Mouse (Mus musculus) forebrain, embryonic 12.5 days (tissue): Measurements from ENCODE around the gene Ubxn6. TPM values are rescaled to one million over a fixed set of nuclear protein-coding genes. Genes with fewer than 3 reads are reported as not detected.

Experiments used
- ATAC-seq: fragments of 200-750 bp; cut with Nextera tagmentation; 2 replicates; pipeline ENCODE4 v1.8.0; 2017; ENCODE audit warnings: moderate TSS enrichment; ENCODE audit not compliant: low FRiP score
- H3K27ac ChIP-seq: fragments of 300-500 bp; sonication (generic); 2 replicates; pipeline ENCODE4 v1.5.1; 2016; ENCODE audit warnings: mild to moderate bottlenecking
- H3K27me3 ChIP-seq: fragments of 300-500 bp; sonication (generic); 2 replicates; pipeline ENCODE4 v1.6.1; 2016; ENCODE audit warnings: mild to moderate bottlenecking
- H3K36me3 ChIP-seq: fragments of 300-500 bp; sonication (generic); replicated peaks from 2 replicates; pipeline ENCODE4 v1.6.1; 2016; ENCODE audit warnings: mild to moderate bottlenecking
- H3K4me1 ChIP-seq: fragments of 300-500 bp; sonication (generic); 2 replicates; pipeline ENCODE4 v1.6.1; 2016
- H3K4me2 ChIP-seq: fragments of 300-500 bp; sonication (generic); 2 replicates; pipeline ENCODE4 v1.6.1; 2016; ENCODE audit warnings: mild to moderate bottlenecking, moderate library complexity
- H3K4me3 ChIP-seq: fragments of 300-500 bp; sonication (generic); replicated peaks from 2 replicates; pipeline ENCODE4 v1.5.1; 2016; ENCODE audit warnings: mild to moderate bottlenecking
- H3K9ac ChIP-seq: fragments of 300-500 bp; sonication (generic); 2 replicates; pipeline ENCODE4 v1.6.1; 2016; ENCODE audit warnings: mild to moderate bottlenecking
- H3K9me3 ChIP-seq: fragments of 300-500 bp; sonication (generic); 2 replicates; pipeline ENCODE4 v1.6.1; 2016
- WGBS: fragments of 180-500 bp; shearing (Covaris S2); methylation state at CpG from one replicate; pipeline ENCODE4 v1.1.7; 2016; 5-methylcytosine and 5-hydroxymethylcytosine counted together
- polyA plus RNA-seq: library from polyadenylated mRNA; unstranded; fragments of >200 nt; fragmentation: Nextera tagmentation; extraction: Ambion mirVana; gene quantifications from 2 replicates; pipeline ENCODE4 v1.2.1, GENCODE M21; 2016

Ubxn6 gene
- polyA plus RNA-seq, 1 experiment from 2014 or later: 49.7 TPM

DNA sequence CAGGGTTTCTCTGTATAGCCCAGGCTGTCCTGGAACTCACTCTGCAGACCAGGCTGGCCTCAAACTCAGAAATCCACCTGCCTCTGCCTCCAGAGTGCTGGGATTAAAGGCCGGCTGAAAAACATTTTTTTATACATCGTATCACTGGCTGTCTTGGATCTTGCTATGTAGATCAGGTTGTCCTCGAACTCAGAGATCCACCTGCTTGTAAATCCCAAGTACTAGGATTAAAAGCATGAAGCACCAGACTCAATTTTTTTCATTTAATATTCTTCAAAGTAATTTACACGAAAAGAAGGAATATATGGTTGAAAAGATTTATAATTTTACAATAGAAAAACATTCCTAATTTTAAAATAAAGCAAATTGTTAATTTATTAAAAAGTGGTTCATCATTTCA is 35.5 kb downstream of the Ubxn6 start:
- H3K27me3 ChIP-seq: no peaks in the 10 kb centered on the region
- H3K36me3 ChIP-seq: peaks cover 17% of the 10 kb centered on the region
- H3K4me1 ChIP-seq: peaks cover 29% of the 10 kb centered on the region
- H3K4me2 ChIP-seq: peak overlapping the region; percentile 83
- 78% methylated on average over 4 of the region's 4 CpGs for WGBS
- 0 out of 2 replicates have a peak overlapping the region, but pooled peaks have one; percentile 68 for H3K4me3 ChIP-seq
- H3K9ac ChIP-seq: no peak overlapping the region
- no peak overlapping the region for H3K27ac ChIP-seq
- ATAC-seq: no peak
- H3K9me3 ChIP-seq: no peaks in the 10 kb centered on the region

DNA sequence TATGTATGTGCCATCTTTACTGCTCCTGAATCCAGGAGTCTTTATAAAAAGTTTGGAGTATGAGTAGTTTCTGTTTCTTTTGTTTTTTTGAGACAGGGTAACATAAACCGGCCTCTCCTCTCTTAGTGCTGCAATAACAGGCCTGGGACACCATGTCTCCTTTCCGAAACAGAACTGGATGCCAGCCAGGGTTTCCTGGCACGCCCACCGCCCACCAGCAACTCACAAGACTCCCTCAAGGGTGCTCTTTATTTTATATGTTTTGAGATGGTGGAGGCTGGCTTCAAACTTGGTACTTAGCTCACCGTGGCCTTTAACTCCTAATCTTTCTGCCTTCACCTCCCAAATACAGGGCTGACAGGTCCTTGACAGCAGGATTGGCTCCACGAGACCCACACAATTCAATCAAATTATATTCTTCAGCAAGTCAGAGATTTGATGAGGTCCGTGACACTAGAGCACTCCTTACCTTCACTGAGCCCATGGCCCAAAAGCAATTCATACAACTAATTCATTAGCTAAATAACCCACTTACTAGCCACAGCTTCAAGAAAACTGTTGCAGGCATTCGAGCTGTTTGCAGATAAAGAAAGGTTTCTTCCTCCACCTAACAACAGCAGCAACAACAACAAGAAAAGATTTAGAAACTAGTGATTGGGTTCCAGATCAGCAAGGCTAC is 36.1 kb downstream of the Ubxn6 start:
- Histone ChIP-seq H3K9me3 (no peaks in the 10 kb centered on the region), H3K4me3 (no peak overlapping the region), H3K27me3 (no peaks in the 10 kb centered on the region), H3K9ac (no peak overlapping the region), H3K36me3 (peaks cover 17% of the 10 kb centered on the region), H3K4me2 (no peak overlapping the region), H3K27ac (no peak overlapping the region), H3K4me1 (peaks cover 33% of the 10 kb centered on the region)
- 87% methylated on average over 8 of the region's 8 CpGs for WGBS
- no peak for ATAC-seq

DNA sequence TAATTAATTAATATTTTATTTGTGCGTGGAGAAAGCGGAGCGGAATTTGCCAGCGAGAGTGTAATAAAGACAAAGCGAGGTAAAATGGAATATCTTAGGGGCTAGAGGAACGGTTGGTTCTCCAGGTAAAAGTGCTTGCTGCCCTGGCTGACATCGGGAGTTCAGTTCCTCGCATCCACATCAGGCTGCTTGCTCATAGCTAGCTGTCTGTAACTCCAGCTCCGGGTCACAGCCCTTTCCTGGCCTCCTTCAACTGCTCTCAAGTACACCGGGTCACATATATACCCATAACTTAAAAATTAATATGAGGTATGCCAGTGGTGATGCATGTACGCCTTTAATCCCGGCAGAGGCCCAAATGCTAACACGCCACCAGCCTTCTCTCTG is 37.9 kb downstream of the Ubxn6 start:
- peak; percentile 28 for ATAC-seq
- Histone ChIP-seq H3K27ac (no peak overlapping the region), H3K9ac (no peak overlapping the region), H3K4me1 (peaks cover 43% of the 10 kb centered on the region), H3K4me2 (peak overlapping the region; percentile 25; the same call in 1 of the 2 replicates), H3K36me3 (peaks cover 26% of the 10 kb centered on the region), H3K27me3 (no peaks in the 10 kb centered on the region), H3K4me3 (peak overlapping the region; percentile 83), H3K9me3 (no peaks in the 10 kb centered on the region)
- WGBS: 38% methylated on average over 13 of the region's 13 CpGs

- peaks cover 29% of the 10 kb centered on the region for H3K36me3 ChIP-seq
- H3K9ac ChIP-seq: peak within 1 kb of the TSS; percentile 88
- no peaks in the 10 kb centered on the region for H3K9me3 ChIP-seq
- peaks cover 39% of the 10 kb centered on the region for H3K4me1 ChIP-seq
- no peaks in the 10 kb centered on the region for H3K27me3 ChIP-seq
- H3K4me2 ChIP-seq: peak within 1 kb of the TSS; percentile 65
- WGBS: under 1% methylated on average over 74 of the region's 74 CpGs
- H3K4me3 ChIP-seq: peak within 1 kb of the TSS; percentile 83
- peak within 1 kb of the TSS; percentile 89 for H3K27ac ChIP-seq
- ATAC-seq: peak; percentile 90
Observed at GRCm38 (mm10) chr17:56036176-56036900, 38.5 kb downstream of the Ubxn6 start, which contains the start of gene Sh3gl1. Gene Sh3gl1 (minus strand): TSS chr17:56036635.

- peak overlapping the region; percentile 65 for H3K4me2 ChIP-seq
- peak overlapping the region; percentile 88 for H3K9ac ChIP-seq
- peaks cover 31% of the 10 kb centered on the region for H3K4me1 ChIP-seq
- peak overlapping the region; percentile 83 for H3K4me3 ChIP-seq
- H3K36me3 ChIP-seq: peaks cover 36% of the 10 kb centered on the region
- H3K9me3 ChIP-seq: no peaks in the 10 kb centered on the region
- H3K27me3 ChIP-seq: no peaks in the 10 kb centered on the region
- no peak for ATAC-seq
- no peak overlapping the region for H3K27ac ChIP-seq
- 90% methylated on average over 4 of the region's 4 CpGs for WGBS
Observed at GRCm38 (mm10) chr17:56035216-56035615, 39.6 kb downstream of the Ubxn6 start.

DNA sequence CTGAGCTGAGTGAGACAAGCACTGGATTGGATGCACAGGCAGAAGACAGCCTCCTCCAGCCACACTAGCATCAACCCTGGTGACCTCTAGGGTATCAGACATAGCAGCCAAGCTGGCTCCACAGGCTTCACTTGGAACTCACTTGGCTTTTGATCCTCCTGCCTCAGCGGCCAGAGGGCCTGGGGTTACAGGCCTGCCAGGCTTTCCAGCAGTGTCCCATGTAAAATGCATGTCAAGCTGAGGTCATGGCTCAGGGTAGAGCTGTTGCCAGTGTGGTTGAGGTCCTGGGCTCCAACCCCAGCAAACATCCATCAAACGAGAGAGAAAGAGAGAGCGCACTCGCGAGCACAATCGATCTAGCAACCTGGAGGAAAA is 40.1 kb downstream of the Ubxn6 start:
- ATAC-seq: no peak
- 96% methylated on average over 6 of the region's 6 CpGs for WGBS

GRCm38 (mm10) chr17:56034040-56034725 is 40.6 kb downstream of the Ubxn6 start:
- H3K27me3 ChIP-seq: no peaks in the 10 kb centered on the region
- H3K9ac ChIP-seq: 0 out of 2 replicates have a peak overlapping the region, but pooled peaks have one; percentile 7
- no peak overlapping the region for H3K4me2 ChIP-seq
- H3K4me3 ChIP-seq: no peak overlapping the region
- peaks cover 45% of the 10 kb centered on the region for H3K36me3 ChIP-seq
- H3K27ac ChIP-seq: no peak overlapping the region
- WGBS: 92% methylated on average over 7 of the region's 7 CpGs
- ATAC-seq: no peak
- H3K4me1 ChIP-seq: peaks cover 31% of the 10 kb centered on the region
- H3K9me3 ChIP-seq: no peaks in the 10 kb centered on the region

More for the DNA sequence above, 40.1 kb downstream of the Ubxn6 start:
- Histone ChIP-seq H3K4me1 (peaks cover 31% of the 10 kb centered on the region), H3K4me2 (peak overlapping the region; percentile 65), H3K27me3 (no peaks in the 10 kb centered on the region), H3K9ac (0 out of 2 replicates have a peak overlapping the region, but pooled peaks have one; percentile 7), H3K36me3 (peaks cover 39% of the 10 kb centered on the region), H3K4me3 (no peak overlapping the region; the same call in 1 of the 2 replicates), H3K27ac (no peak overlapping the region), H3K9me3 (no peaks in the 10 kb centered on the region)

GRCm38 (mm10) chr17:56032831-56033230 is 42.0 kb downstream of the Ubxn6 start:
- peaks cover 58% of the 10 kb centered on the region for H3K36me3 ChIP-seq
- ATAC-seq: no peak

DNA sequence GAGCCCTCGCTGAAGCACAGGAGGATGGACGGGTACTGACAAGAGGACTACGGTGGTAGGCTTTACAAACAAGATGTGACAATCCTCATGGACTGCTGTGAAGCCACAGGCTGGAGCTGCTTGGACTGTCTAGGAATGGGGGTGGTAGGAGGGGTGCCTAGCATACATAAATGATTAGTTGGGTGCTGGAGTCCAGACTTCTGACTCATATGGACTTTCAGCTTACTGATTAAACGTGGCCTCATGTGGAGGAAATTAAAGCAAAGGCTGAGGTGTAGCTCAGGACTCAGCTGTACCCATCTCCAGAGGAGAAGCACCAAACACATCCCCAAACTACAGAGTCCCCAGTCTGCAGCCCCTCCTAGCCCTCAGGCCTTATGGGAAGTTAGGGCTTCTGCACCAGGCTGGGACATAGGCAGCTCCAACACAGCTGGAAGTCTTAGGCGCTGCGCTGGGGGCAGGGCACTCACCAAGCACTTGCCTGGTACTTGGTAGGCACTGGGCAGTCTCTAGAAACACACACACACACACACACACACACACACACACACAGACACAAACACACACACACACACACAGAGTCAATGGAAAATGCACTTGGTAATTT is 42.6 kb downstream of the Ubxn6 start:
- Histone ChIP-seq H3K36me3 (peaks cover 59% of the 10 kb centered on the region), H3K4me3 (no peak overlapping the region), H3K27me3 (no peaks in the 10 kb centered on the region), H3K9ac (0 out of 2 replicates have a peak overlapping the region, but pooled peaks have one; percentile 0), H3K4me2 (no peak overlapping the region), H3K9me3 (no peaks in the 10 kb centered on the region), H3K4me1 (peaks cover 31% of the 10 kb centered on the region), H3K27ac (no peak overlapping the region)
- 83% methylated on average over 6 of the region's 6 CpGs for WGBS
- no peak for ATAC-seq

More at GRCm38 (mm10) chr17:56032831-56033230, 42.0 kb downstream of the Ubxn6 start:
- H3K9me3 ChIP-seq: no peaks in the 10 kb centered on the region
- no peak overlapping the region for H3K4me3 ChIP-seq
- whole genome bisulfite sequencing: 82% methylated on average over 7 of the region's 7 CpGs
- no peaks in the 10 kb centered on the region for H3K27me3 ChIP-seq
- H3K27ac ChIP-seq: no peak overlapping the region
- 0 out of 2 replicates have a peak overlapping the region, but pooled peaks have one; percentile 0 for H3K9ac ChIP-seq
- no peak overlapping the region for H3K4me2 ChIP-seq
- peaks cover 31% of the 10 kb centered on the region for H3K4me1 ChIP-seq

DNA sequence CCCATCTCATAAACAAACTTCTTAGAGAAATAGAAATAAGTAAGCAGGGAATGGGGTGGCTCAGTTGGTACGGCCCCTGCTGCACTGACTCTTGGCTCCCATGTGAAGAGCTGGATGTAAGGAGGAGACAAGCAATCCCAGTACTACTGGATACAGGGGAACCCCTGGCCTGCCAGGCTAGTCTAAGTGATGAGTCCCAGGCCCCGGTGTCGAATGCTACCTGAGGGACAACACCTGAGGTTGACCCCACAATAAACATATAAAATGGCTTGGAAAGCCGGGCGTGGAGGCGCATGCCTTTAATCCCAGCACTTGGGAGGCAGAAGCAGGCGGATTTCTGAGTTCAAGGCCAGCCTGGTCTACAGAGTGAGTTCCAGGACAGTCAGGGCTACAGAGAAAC is 43.4 kb downstream of the Ubxn6 start:
- H3K4me2 ChIP-seq: no peak overlapping the region
- ATAC-seq: no peak
- peaks cover 59% of the 10 kb centered on the region for H3K36me3 ChIP-seq
- H3K9ac ChIP-seq: no peak overlapping the region
- 94% methylated on average over 7 of the region's 7 CpGs for WGBS
- no peaks in the 10 kb centered on the region for H3K27me3 ChIP-seq
- no peak overlapping the region for H3K4me3 ChIP-seq
- H3K4me1 ChIP-seq: peaks cover 31% of the 10 kb centered on the region
- H3K9me3 ChIP-seq: no peaks in the 10 kb centered on the region
- H3K27ac ChIP-seq: no peak overlapping the region

GRCm38 (mm10) chr17:56030919-56031318 is 43.9 kb downstream of the Ubxn6 start:
- Histone ChIP-seq H3K9ac (no peak overlapping the region), H3K27ac (no peak overlapping the region), H3K27me3 (no peaks in the 10 kb centered on the region), H3K9me3 (no peaks in the 10 kb centered on the region), H3K4me2 (no peak overlapping the region), H3K36me3 (peaks cover 59% of the 10 kb centered on the region), H3K4me3 (no peak overlapping the region), H3K4me1 (peaks cover 31% of the 10 kb centered on the region)
- no peak for ATAC-seq
- WGBS: 83% methylated on average over 5 of the region's 5 CpGs
